Mouse (Mus musculus) midbrain, embryonic 11.5 days (tissue): ENCODE measurements around the gene Gm5485. TPM values are rescaled to one million over a fixed set of nuclear protein-coding genes. Genes with fewer than 3 reads are reported as not detected.

Experiments
- ATAC-seq: fragments of 200-750 bp; cut with Nextera tagmentation; 2 replicates; pipeline ENCODE4 v1.8.0; 2017; ENCODE audit warnings: moderate TSS enrichment, moderate library complexity; ENCODE audit not compliant: low FRiP score
- DNase-seq: peaks from one replicate; pipeline ENCODE4 v3.0.0; 2015; ENCODE audit warnings: low spot score; ENCODE audit errors: missing footprints
- H3K27ac ChIP-seq: fragments of 300-500 bp; sonication (generic); 2 replicates; pipeline ENCODE4 v1.5.1; 2014; ENCODE audit warnings: low read depth, low read length
- H3K27me3 ChIP-seq: fragments of 300-500 bp; sonication (generic); 2 replicates; pipeline ENCODE4 v1.6.1; 2014; ENCODE audit warnings: mild to moderate bottlenecking, low read length, moderate library complexity, mixed read lengths; ENCODE audit not compliant: control insufficient read depth, insufficient read depth
- H3K36me3 ChIP-seq: fragments of 300-500 bp; sonication (generic); 2 replicates; pipeline ENCODE4 v1.6.1; 2014; ENCODE audit warnings: mild to moderate bottlenecking, low read length, moderate library complexity, mixed read lengths; ENCODE audit not compliant: control insufficient read depth, insufficient read depth
- H3K4me1 ChIP-seq: fragments of 300-500 bp; sonication (generic); 2 replicates; pipeline ENCODE4 v1.6.1; 2014; ENCODE audit warnings: low read length; ENCODE audit not compliant: control insufficient read depth, insufficient read depth
- H3K4me2 ChIP-seq: fragments of 300-500 bp; sonication (generic); 2 replicates; pipeline ENCODE4 v1.6.1; 2014; ENCODE audit warnings: mild to moderate bottlenecking, moderate library complexity
- H3K4me3 ChIP-seq: fragments of 300-500 bp; sonication (generic); 2 replicates; pipeline ENCODE4 v1.5.1; 2014; ENCODE audit warnings: low read depth, low read length
- H3K9ac ChIP-seq: fragments of 300-500 bp; sonication (generic); 2 replicates; pipeline ENCODE4 v1.6.1; 2014; ENCODE audit warnings: low read length
- H3K9me3 ChIP-seq: fragments of 300-500 bp; sonication (generic); 2 replicates; pipeline ENCODE4 v1.6.1; 2016; ENCODE audit warnings: low read length; ENCODE audit not compliant: control insufficient read depth
- WGBS: fragments of 180-500 bp; shearing (Covaris S2); extraction: QIAGEN DNeasy Blood & Tissue Kit; methylation state at CpG from one replicate; pipeline ENCODE4 v1.1.7; 2014; 5-methylcytosine and 5-hydroxymethylcytosine counted together
- polyA plus RNA-seq: library from polyadenylated mRNA; unstranded; fragments of >200 nt; fragmentation: Nextera tagmentation; extraction: Ambion mirVana; gene quantifications from 2 replicates; pipeline ENCODE4 v1.2.1, GENCODE M21; 2014

Gm5485 gene
- polyA plus RNA-seq, 1 experiment from 2014 or later, result not detected

GRCm38 (mm10) chr16:48355716-48356115 lies 56.5 kb downstream of the Gm5485 start:
- no peak for DNase-seq
- H3K36me3 ChIP-seq, result no peaks in the 10 kb centered on the region
- no peaks in the 10 kb centered on the region for H3K9me3 ChIP-seq
- H3K27ac ChIP-seq, result no peak overlapping the region
- H3K9ac ChIP-seq, result no peak overlapping the region
- no peak overlapping the region for H3K4me3 ChIP-seq
- ATAC-seq, result no peak
- WGBS, result 85% methylated on average over 5 of the region's 5 CpGs
- H3K4me2 ChIP-seq, result no peak overlapping the region
- H3K4me1 ChIP-seq, result no peaks in the 10 kb centered on the region
- H3K27me3 ChIP-seq, result no peaks in the 10 kb centered on the region

Other genes with a start within 250 kb of the Gm5485 start
- gene Dppa4, start 128.7 kb downstream of the Gm5485 start, polyA plus RNA-seq, result not detected in 2 replicates
- gene Dppa2, start 108.5 kb downstream of the Gm5485 start, polyA plus RNA-seq, result not detected in 2 replicates
- gene Morc1, start 18.8 kb upstream of the Gm5485 start, polyA plus RNA-seq, result not detected in 2 replicates